Mouse (Mus musculus): Measurements from ENCODE around the gene Dpy30. TPM values are rescaled to one million over a fixed set of nuclear protein-coding genes. Genes with fewer than 3 reads are reported as not detected.

The Dpy30 gene
- polyA plus RNA-seq, 1 experiment: 41.8 TPM

DNA sequence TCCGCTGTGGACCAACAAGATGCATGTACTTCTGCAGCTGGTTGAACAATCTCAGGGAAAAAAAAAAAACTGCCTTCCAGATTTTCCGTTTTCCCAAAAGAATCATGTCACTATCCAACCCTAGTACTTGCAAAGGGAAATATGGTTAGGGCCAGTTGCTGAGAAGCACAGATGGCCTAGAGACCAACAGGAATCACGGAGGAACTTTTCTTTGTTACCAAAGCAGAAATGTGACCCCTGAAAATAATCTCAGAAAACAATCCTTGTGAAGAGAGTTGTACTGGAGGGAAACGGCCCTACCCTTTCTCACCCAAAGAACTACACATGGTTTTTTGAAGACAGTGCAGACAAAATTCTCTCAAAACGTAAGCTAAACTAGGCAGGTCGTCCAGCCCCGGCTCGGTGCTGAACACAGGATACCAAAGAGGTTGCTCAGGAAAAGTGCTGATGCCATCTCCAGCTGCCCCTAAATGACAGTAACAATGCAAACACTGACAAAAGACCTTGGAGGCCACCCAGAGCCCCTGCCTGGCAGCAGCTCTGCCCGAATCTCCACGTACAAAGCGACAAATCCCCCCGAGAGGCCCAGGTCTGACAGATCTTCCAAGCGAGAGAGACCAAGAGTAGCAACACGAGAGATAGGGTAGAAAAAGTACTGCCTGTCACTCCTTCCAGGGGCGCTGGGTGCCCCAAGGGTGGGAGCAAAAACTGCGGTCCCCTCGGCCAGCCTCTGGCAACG lies 29.9 kb downstream of the Dpy30 start:
- Histone ChIP-seq H3K4me1 (replicated peaks; ENCODE audit: control insufficient read depth, insufficient read depth, low read length) (peaks cover 7% of the 10 kb centered on the region; the same call in 1 of the 2 replicates), H3K36me3 (ENCODE audit: control insufficient read depth, insufficient read depth, low read length) (no peaks in the 10 kb centered on the region; the same call in 1 of the 2 replicates), H3K4me3 (ENCODE audit: control insufficient read depth, insufficient read depth, low read length) (peak overlapping the region; percentile 91), H3K27me3 (ENCODE audit: control insufficient read depth, insufficient read depth, low read length) (no peaks in the 10 kb centered on the region), H3K27ac (ENCODE audit: control insufficient read depth, insufficient read depth, low read length) (peak overlapping the region; percentile 57)
- WGBS: 4% methylated on average over 18 of the region's 18 CpGs
- peak; percentile 41 for DNase-seq
- TF ChIP-seq POLR2A (IDR thresholded peaks at IDR 0.05; ENCODE audit: control insufficient read depth, extremely low read depth, insufficient read depth, low read length, poor library complexity) (no peak), CTCF (IDR thresholded peaks at IDR 0.05; ENCODE audit: borderline replicate concordance, control insufficient read depth, extremely low read depth, insufficient read depth, low read length, poor library complexity) (no peak)

DNA sequence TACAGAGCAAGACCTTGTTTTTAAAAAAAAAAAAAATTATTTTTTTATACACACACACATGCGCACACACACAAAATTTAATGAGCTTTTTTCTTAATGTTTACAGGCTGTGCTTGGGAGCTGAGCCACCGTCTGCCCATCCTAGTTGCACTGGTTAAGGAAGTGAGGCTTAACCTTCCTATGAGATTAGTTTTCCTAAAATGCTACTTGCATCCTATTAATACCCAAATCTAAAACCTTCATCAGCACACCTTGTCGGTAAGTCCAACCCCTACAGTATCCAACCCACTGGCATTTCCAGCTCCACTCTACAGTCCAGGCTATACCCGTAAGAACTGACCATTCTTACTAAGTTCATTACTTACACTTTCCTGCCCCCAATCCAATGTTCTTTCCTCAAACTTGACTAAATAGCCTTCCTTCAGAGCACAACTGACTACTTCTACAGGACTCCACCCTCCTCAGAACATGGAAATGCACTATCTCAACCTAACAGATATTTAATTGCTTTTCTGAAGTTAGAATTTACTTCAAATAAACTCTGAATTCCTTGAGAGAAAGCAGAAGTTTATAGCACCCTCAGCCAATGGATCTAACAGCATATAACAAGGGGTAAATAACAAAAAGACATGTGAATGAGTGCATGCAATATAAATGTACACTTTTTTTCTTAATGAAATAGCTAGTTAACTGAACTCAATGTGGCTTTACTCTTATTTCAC lies 31.9 kb downstream of the Dpy30 start:
- 94% methylated on average over 4 of the region's 4 CpGs for WGBS
- no peak for DNase-seq
- Histone ChIP-seq H3K27ac (ENCODE audit: control insufficient read depth, insufficient read depth, low read length) (no peak overlapping the region), H3K27me3 (ENCODE audit: control insufficient read depth, insufficient read depth, low read length) (no peaks in the 10 kb centered on the region), H3K4me3 (ENCODE audit: control insufficient read depth, insufficient read depth, low read length) (no peak overlapping the region), H3K4me1 (replicated peaks; ENCODE audit: control insufficient read depth, insufficient read depth, low read length) (peaks cover 7% of the 10 kb centered on the region; the same call in 1 of the 2 replicates), H3K36me3 (ENCODE audit: control insufficient read depth, insufficient read depth, low read length) (no peaks in the 10 kb centered on the region)
- TF ChIP-seq POLR2A (IDR thresholded peaks at IDR 0.05; ENCODE audit: control insufficient read depth, extremely low read depth, insufficient read depth, low read length, poor library complexity) (no peak), CTCF (IDR thresholded peaks at IDR 0.05; ENCODE audit: borderline replicate concordance, control insufficient read depth, extremely low read depth, insufficient read depth, low read length, poor library complexity) (no peak)

DNA sequence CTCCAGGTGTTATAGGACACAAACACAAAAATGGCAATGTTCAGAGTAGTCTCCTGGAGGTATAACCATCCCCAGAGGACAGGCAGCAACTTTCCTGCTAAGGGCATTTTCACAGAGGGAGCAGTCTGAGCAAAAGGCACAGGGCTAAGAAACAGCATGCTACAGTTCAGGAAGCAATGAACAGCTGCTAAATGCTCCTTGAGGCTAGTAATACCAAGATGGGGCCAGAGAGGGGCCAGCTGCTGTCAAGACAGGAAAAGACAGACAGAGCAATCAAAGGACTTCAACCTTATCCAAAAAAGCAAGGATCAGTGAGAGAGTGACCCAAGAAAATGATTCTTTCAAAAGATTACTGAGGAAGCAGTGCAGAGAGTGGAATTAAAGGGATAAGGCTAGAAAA lies 32.9 kb downstream of the Dpy30 start:
- DNase-seq: no peak
- peaks cover 7% of the 10 kb centered on the region; the same call in 1 of the 2 replicates for H3K4me1 ChIP-seq (replicated peaks; ENCODE audit: control insufficient read depth, insufficient read depth, low read length)
- no peaks in the 10 kb centered on the region for H3K27me3 ChIP-seq (ENCODE audit: control insufficient read depth, insufficient read depth, low read length)
- no peak overlapping the region for H3K4me3 ChIP-seq (ENCODE audit: control insufficient read depth, insufficient read depth, low read length)
- no peaks in the 10 kb centered on the region for H3K36me3 ChIP-seq (ENCODE audit: control insufficient read depth, insufficient read depth, low read length)
- H3K27ac ChIP-seq (ENCODE audit: control insufficient read depth, insufficient read depth, low read length): no peak overlapping the region
- TF ChIP-seq POLR2A (IDR thresholded peaks at IDR 0.05; ENCODE audit: control insufficient read depth, extremely low read depth, insufficient read depth, low read length, poor library complexity) (no peak), CTCF (IDR thresholded peaks at IDR 0.05; ENCODE audit: borderline replicate concordance, control insufficient read depth, extremely low read depth, insufficient read depth, low read length, poor library complexity) (no peak)

DNA sequence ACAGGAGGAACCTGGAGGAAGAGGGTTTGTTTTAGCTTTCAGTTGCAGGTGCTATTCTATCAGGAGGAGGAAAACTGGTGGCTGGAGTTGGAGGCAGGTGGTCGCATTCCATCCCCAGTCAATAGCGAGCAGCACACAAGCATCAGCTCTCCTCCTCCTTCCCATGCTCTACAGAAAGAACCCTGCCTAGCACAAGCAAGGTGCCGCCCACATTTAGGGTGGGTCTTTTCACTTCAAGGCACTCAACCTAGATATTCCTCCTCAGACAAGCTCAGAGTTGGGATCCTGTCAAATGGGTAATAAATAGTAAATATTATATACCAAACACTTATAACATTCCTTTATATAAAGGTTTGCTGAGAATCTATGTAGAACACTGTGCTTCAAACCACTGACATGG lies 33.5 kb downstream of the Dpy30 start:
- Histone ChIP-seq H3K4me1 (replicated peaks; ENCODE audit: control insufficient read depth, insufficient read depth, low read length) (peaks cover 7% of the 10 kb centered on the region; the same call in 1 of the 2 replicates), H3K27me3 (ENCODE audit: control insufficient read depth, insufficient read depth, low read length) (no peaks in the 10 kb centered on the region), H3K36me3 (ENCODE audit: control insufficient read depth, insufficient read depth, low read length) (no peaks in the 10 kb centered on the region), H3K27ac (ENCODE audit: control insufficient read depth, insufficient read depth, low read length) (no peak overlapping the region), H3K4me3 (ENCODE audit: control insufficient read depth, insufficient read depth, low read length) (no peak overlapping the region)
- no peak for DNase-seq
- no peak for TF ChIP-seq POLR2A (IDR thresholded peaks at IDR 0.05; ENCODE audit: control insufficient read depth, extremely low read depth, insufficient read depth, low read length, poor library complexity)
- TF ChIP-seq CTCF (IDR thresholded peaks at IDR 0.05; ENCODE audit: borderline replicate concordance, control insufficient read depth, extremely low read depth, insufficient read depth, low read length, poor library complexity): no peak
- WGBS: 91% methylated on average over 3 of the region's 3 CpGs

DNA sequence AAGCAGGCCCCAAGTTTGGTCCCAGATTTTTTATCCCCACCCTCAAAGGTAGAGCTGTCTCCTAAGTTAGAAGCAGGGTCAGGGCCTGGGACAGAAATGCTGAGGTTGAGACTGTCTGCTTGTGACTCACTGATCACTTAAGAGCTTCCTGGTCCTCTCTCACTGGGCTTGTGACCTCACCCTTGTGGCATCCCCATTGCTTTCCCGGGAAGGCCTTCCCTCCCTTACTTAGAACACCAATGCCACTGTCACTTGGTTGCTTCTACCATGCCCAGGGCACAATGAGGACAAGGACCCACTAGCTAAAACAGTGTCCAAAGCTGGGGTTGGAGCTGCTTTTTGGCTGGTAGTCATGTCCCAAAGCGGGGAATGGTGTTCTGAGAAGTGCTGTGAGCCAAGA lies 35.1 kb downstream of the Dpy30 start:
- Histone ChIP-seq H3K4me3 (ENCODE audit: control insufficient read depth, insufficient read depth, low read length) (no peak overlapping the region), H3K27ac (ENCODE audit: control insufficient read depth, insufficient read depth, low read length) (no peak overlapping the region), H3K4me1 (replicated peaks; ENCODE audit: control insufficient read depth, insufficient read depth, low read length) (peaks cover 9% of the 10 kb centered on the region; the same call in 1 of the 2 replicates), H3K36me3 (ENCODE audit: control insufficient read depth, insufficient read depth, low read length) (no peaks in the 10 kb centered on the region), H3K27me3 (ENCODE audit: control insufficient read depth, insufficient read depth, low read length) (no peaks in the 10 kb centered on the region)
- no peak for DNase-seq
- WGBS: 97% methylated on average over 2 of the region's 2 CpGs
- TF ChIP-seq POLR2A (IDR thresholded peaks at IDR 0.05; ENCODE audit: control insufficient read depth, extremely low read depth, insufficient read depth, low read length, poor library complexity): no peak
- TF ChIP-seq CTCF (IDR thresholded peaks at IDR 0.05; ENCODE audit: borderline replicate concordance, control insufficient read depth, extremely low read depth, insufficient read depth, low read length, poor library complexity): no peak

DNA sequence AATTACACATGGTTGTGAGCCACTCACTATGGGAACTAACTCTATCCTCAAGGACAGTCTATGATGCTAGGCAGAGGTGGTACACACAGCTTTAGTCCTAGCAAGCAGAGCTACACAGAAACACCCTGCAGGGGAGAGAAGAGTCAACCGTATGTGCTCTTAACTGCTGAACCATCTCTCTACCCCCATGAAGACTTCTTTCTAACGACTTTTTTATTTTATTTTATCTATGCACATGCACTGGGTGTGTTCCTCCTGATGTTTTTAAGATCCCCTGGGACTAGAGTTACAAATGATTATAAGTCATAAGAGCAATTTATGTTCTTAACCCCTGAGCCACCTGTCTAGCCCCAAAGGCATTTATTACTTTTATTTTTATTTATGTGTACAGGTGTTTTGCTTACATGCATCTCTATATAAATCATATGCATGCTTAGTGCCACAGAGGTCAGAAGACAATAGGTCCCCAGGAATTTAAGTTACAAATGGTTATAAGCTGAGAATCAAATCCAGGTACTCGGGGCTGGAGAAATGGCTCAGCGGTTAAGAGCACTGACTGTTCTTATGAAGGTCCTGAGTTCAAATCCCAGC lies 37.5 kb downstream of the Dpy30 start:
- 88% methylated on average over 4 of the region's 4 CpGs for WGBS
- no peak overlapping the region for H3K27ac ChIP-seq (ENCODE audit: control insufficient read depth, insufficient read depth, low read length)
- H3K4me3 ChIP-seq (ENCODE audit: control insufficient read depth, insufficient read depth, low read length): no peak overlapping the region
- no peaks in the 10 kb centered on the region for H3K36me3 ChIP-seq (ENCODE audit: control insufficient read depth, insufficient read depth, low read length)
- DNase-seq: no peak
- H3K27me3 ChIP-seq (ENCODE audit: control insufficient read depth, insufficient read depth, low read length): no peaks in the 10 kb centered on the region
- peaks cover 7% of the 10 kb centered on the region; the same call in 1 of the 2 replicates for H3K4me1 ChIP-seq (replicated peaks; ENCODE audit: control insufficient read depth, insufficient read depth, low read length)
- TF ChIP-seq POLR2A (IDR thresholded peaks at IDR 0.05; ENCODE audit: control insufficient read depth, extremely low read depth, insufficient read depth, low read length, poor library complexity): no peak
- no peak for TF ChIP-seq CTCF (IDR thresholded peaks at IDR 0.05; ENCODE audit: borderline replicate concordance, control insufficient read depth, extremely low read depth, insufficient read depth, low read length, poor library complexity)

Measured in thymus, adult 2 months (tissue).